Comparison of ENCODE assay signal across 8 mouse cellular contexts in the genomic region with DNA sequence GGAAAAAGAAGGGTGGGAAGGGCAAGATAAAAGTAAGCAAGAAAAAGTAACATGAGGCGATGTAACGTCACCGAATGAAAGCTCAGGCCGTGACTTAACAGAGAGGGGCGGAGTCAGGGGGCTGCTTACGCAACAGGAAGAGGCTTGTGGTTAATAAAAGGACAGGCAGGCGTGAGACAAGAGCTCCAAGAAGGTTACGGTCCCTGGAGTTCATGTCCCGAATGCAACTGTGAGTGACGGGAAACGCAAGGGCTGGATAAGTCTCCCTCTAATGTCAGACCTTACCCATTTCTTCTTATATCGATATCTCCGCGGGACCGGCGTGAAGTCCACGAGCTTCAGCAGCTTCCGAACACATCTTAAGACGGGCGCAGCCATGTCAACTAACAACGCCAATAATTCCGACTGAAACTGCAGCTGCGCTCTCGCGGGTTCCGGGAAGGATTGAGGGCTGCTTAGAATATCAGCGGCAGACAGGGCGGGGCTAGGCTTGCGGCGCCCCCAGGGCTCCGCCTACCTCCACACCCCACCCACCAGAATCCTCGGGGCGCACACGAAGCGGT. TPM values are rescaled to one million over a fixed set of nuclear protein-coding genes. Genes with fewer than 3 reads are reported as not detected.
A peak's percentile ranks its signal among the peaks of the same experiment; 100 is the strongest.
DNase-seq lines count a peak whose midpoint lies in the region; ATAC-seq and TF ChIP-seq lines count a peak whose summit lies in the region.

A gene (minus strand): TSS at position 478 of the 563 bp plus-strand sequence.

- H3K4me1 ChIP-seq in bone marrow, adult 2 months (ENCODE audit: control insufficient read depth, insufficient read depth, low read length), result no peaks in the 10 kb centered on the region; the same call in 1 of the 2 replicates
- H3K4me1 ChIP-seq in embryonic facial prominence, embryonic 15.5 days, result peaks cover 19% of the 10 kb centered on the region
- H3K4me1 ChIP-seq in limb, embryonic 14.5 days (ENCODE audit: control insufficient read depth, insufficient read depth, low read length), result peaks cover 5% of the 10 kb centered on the region
- 0 out of 2 replicates have a peak, but pooled peaks cover 2% of the 10 kb centered on the region for H3K4me1 ChIP-seq in midbrain, postnatal 0 days (ENCODE audit: insufficient read depth, low read length)

- peak; percentile 54; the same call in 1 of the 2 replicates for TF ChIP-seq POLR2A in bone marrow, adult 2 months (IDR thresholded peaks at IDR 0.05; ENCODE audit: borderline replicate concordance, control insufficient read depth, low read depth, low read length)
- peak; percentile 53; the same call in 1 of the 2 replicates for TF ChIP-seq POLR2A in limb, embryonic 14.5 days (IDR thresholded peaks at IDR 0.05; ENCODE audit: borderline replicate concordance, extremely low read depth, insufficient read depth, insufficient read length)

- WGBS in bone marrow, adult 2 months, result under 1% methylated on average over 35 of the region's 35 CpGs
- WGBS in embryonic facial prominence, embryonic 15.5 days, result under 1% methylated on average over 35 of the region's 35 CpGs
- WGBS in limb, embryonic 14.5 days, result 2% methylated on average over 35 of the region's 35 CpGs
- WGBS in midbrain, postnatal 0 days, result under 1% methylated on average over 35 of the region's 35 CpGs

- peak; percentile 98 for DNase-seq in 416B (ENCODE audit: low read depth)
- DNase-seq in heart, adult 8-10 months (ENCODE audit: low spot score), result peak; percentile 91
- peak; percentile 95 for DNase-seq in kidney, adult 9 months
- DNase-seq in limb, embryonic 14.5 days (ENCODE audit: low spot score), result peak; percentile 95
- DNase-seq in midbrain, postnatal 0 days (ENCODE audit: low spot score), result peak; percentile 94
- peak; percentile 76 to 80 for DNase-seq in spleen, postnatal 14 days (ENCODE audit: low spot score in 2 of 2)

- H3K9ac ChIP-seq in embryonic facial prominence, embryonic 15.5 days, result peak within 1 kb of the TSS; percentile 48
- H3K9ac ChIP-seq in limb, embryonic 14.5 days (ENCODE audit: low read depth, low read length, severe bottlenecking), result peak within 1 kb of the TSS; percentile 63
- peak within 1 kb of the TSS; percentile 59 for H3K9ac ChIP-seq in midbrain, postnatal 0 days (replicated peaks; ENCODE audit: low read length, poor library complexity, severe bottlenecking)

- peak within 1 kb of the TSS; percentile 79 for H3K4me2 ChIP-seq in embryonic facial prominence, embryonic 15.5 days (replicated peaks)
- peak within 1 kb of the TSS; percentile 83 for H3K4me2 ChIP-seq in limb, embryonic 14.5 days (replicated peaks; ENCODE audit: low read depth, low read length, severe bottlenecking)
- peak within 1 kb of the TSS; percentile 64 for H3K4me2 ChIP-seq in midbrain, postnatal 0 days (ENCODE audit: low read depth, low read length, poor library complexity, severe bottlenecking)

- H3K9me3 ChIP-seq in embryonic facial prominence, embryonic 15.5 days (replicated peaks), result no peaks in the 10 kb centered on the region
- H3K9me3 ChIP-seq in limb, embryonic 14.5 days (ENCODE audit: control insufficient read depth, low read length), result no peaks in the 10 kb centered on the region
- H3K9me3 ChIP-seq in midbrain, postnatal 0 days (ENCODE audit: low read length), result no peaks in the 10 kb centered on the region

- ATAC-seq in embryonic facial prominence, embryonic 15.5 days (ENCODE audit: insufficient number of reproducible peaks, low FRiP score, low TSS enrichment, low read depth), result peak; percentile 96
- ATAC-seq in limb, embryonic 14.5 days (ENCODE audit: low FRiP score, low read depth), result peak; percentile 98
- peak; percentile 94 for ATAC-seq in midbrain, postnatal 0 days (ENCODE audit: low FRiP score)

- H3K36me3 ChIP-seq in embryonic facial prominence, embryonic 15.5 days, result no peaks in the 10 kb centered on the region; the same call in 1 of the 2 replicates
- peaks cover 2% of the 10 kb centered on the region; the same call in 1 of the 2 replicates for H3K36me3 ChIP-seq in limb, embryonic 14.5 days (ENCODE audit: control insufficient read depth, insufficient read depth, low read length)
- H3K36me3 ChIP-seq in midbrain, postnatal 0 days (ENCODE audit: insufficient read depth, low read length), result no peaks in the 10 kb centered on the region

- H3K27me3 ChIP-seq in embryonic facial prominence, embryonic 15.5 days, result no peaks in the 10 kb centered on the region
- H3K27me3 ChIP-seq in limb, embryonic 14.5 days (ENCODE audit: control insufficient read depth, insufficient read depth, low read length), result no peaks in the 10 kb centered on the region
- no peaks in the 10 kb centered on the region for H3K27me3 ChIP-seq in midbrain, postnatal 0 days (ENCODE audit: insufficient read depth, low read length)

- H3K4me3 ChIP-seq in bone marrow, adult 2 months (replicated peaks; ENCODE audit: control insufficient read depth, low read depth, low read length), result peak within 1 kb of the TSS; percentile 86
- H3K4me3 ChIP-seq in embryonic facial prominence, embryonic 15.5 days (replicated peaks), result peak within 1 kb of the TSS; percentile 67
- H3K4me3 ChIP-seq in limb, embryonic 14.5 days (replicated peaks; ENCODE audit: low read length), result peak within 1 kb of the TSS; percentile 60
- H3K4me3 ChIP-seq in midbrain, postnatal 0 days (ENCODE audit: low read depth, low read length), result peak within 1 kb of the TSS; percentile 54

- TF ChIP-seq CTCF in bone marrow, adult 2 months (IDR thresholded peaks at IDR 0.05; ENCODE audit: control insufficient read depth, insufficient read depth, low read length), result no peak
- no peak; the same call in 1 of the 2 replicates for TF ChIP-seq CTCF in midbrain, postnatal 0 days (IDR thresholded peaks at IDR 0.05)

- H3K27ac ChIP-seq in bone marrow, adult 2 months (ENCODE audit: control insufficient read depth, insufficient read depth, low read depth, low read length, poor library complexity), result peak within 1 kb of the TSS; percentile 81
- H3K27ac ChIP-seq in embryonic facial prominence, embryonic 15.5 days (replicated peaks), result peak within 1 kb of the TSS; percentile 97
- peak within 1 kb of the TSS; percentile 90 for H3K27ac ChIP-seq in limb, embryonic 14.5 days (replicated peaks; ENCODE audit: low read depth, low read length)
- peak within 1 kb of the TSS; percentile 77 for H3K27ac ChIP-seq in midbrain, postnatal 0 days (ENCODE audit: low read depth, low read length)

RNA-seq across cellular contexts. Expression of the gene that starts here (rescaled TPM):
- 5.8 and 13.0 TPM in 2 replicates for polyA plus RNA-seq in bone marrow, adult 2 months (2011; ENCODE audit: insufficient read depth, insufficient read length, low replicate concordance, missing spikeins)
- 15.9 and 17.9 TPM in 2 replicates for polyA plus RNA-seq in embryonic facial prominence, embryonic 15.5 days (2015; fragmentation: Nextera tagmentation; extraction: Ambion mirVana)
- 10 to 100 TPM; 30.3 to 34.5 (median 32.7) TPM for total RNA-seq in heart, adult 8-10 months (2022)
- polyA plus RNA-seq in limb, embryonic 14.5 days (2012; rRNA removed), result 12.7 and 13.4 TPM in 2 replicates
- polyA plus RNA-seq in limb, embryonic 14.5 days (2014; fragmentation: Nextera tagmentation; extraction: Ambion mirVana), result 18.8 and 21.0 TPM in 2 replicates
- total RNA-seq in midbrain, postnatal 0 days (2014; rRNA removed), result 8.7 and 10.9 TPM in 2 replicates
- polyA plus RNA-seq in midbrain, postnatal 0 days (2015; fragmentation: Nextera tagmentation; extraction: Ambion mirVana), result 8.7 and 8.9 TPM in 2 replicates

Comparison
In these comparisons a context has a peak if more than half of its experiments do, and no peak if none do; other contexts are left out.
1. Peak in every context shown above with its lines: DNase-seq, ATAC-seq, H3K4me3 ChIP-seq and H3K27ac ChIP-seq.